Mouse (Mus musculus) testis, adult 2 months (tissue): ENCODE measurements around the gene Col19a1.

Source experiments
- CTCF ChIP-seq: fragments of 200-500 bp; IDR thresholded peaks from 2 replicates; pipeline ENCODE4 v1.5.1; 2012; ENCODE audit warnings: low read depth, mild to moderate bottlenecking, inconsistent platforms, low read length, moderate library complexity; ENCODE audit not compliant: control insufficient read depth, insufficient read depth, insufficient replicate concordance
- POLR2A ChIP-seq: fragments of 200-500 bp; IDR thresholded peaks from 2 replicates; pipeline ENCODE4 v1.6.1; 2012; ENCODE audit warnings: low read depth, mild to moderate bottlenecking, inconsistent platforms, low read length, moderate library complexity; ENCODE audit not compliant: control insufficient read depth

DNA sequence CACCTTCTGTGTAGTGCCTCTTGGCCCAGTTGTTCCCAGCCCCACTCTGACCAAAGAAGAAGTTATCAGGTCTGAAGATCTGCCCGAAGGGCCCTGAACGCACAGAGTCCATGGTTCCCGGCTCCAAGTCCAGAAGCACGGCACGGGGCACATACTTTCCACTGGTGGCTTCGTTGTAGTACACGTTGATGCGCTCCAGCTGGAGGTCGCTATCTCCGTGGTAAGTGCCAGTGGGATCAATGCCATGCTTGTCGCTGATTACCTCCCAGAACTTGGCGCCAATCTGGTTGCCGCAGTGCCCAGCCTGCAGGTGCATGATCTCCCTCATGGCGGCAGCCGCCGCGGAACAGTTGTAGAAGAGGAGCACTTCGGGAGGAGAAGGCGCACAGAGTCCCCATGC, 7.8 kb upstream of the Col19a1 start:
- TF ChIP-seq CTCF, result no peak
- TF ChIP-seq POLR2A, result no peak
